Mouse (Mus musculus): ENCODE measurements around the gene 2010111I01Rik. TPM values are rescaled to one million over a fixed set of nuclear protein-coding genes. Genes with fewer than 3 reads are reported as not detected.

2010111I01Rik gene
- polyA plus RNA-seq, 1 experiment = 174 TPM

- peaks cover 13% of the 10 kb centered on the region for H3K4me1 ChIP-seq (ENCODE audit: control insufficient read depth, insufficient read depth, low read length)
- no peak for TF ChIP-seq POLR2A (IDR thresholded peaks at IDR 0.05; ENCODE audit: low read depth, low read length)
- no peak overlapping the region for H3K4me3 ChIP-seq (ENCODE audit: insufficient read depth, low read length)
- H3K27ac ChIP-seq (ENCODE audit: insufficient read depth, low read length) = peak overlapping the region; percentile 76
Observed at GRCm38 (mm10) chr13:63066607-63067006, 101.9 kb downstream of the 2010111I01Rik start.

GRCm38 (mm10) chr13:63068371-63069136 lies 103.9 kb downstream of the 2010111I01Rik start:
- H3K4me3 ChIP-seq (ENCODE audit: insufficient read depth, low read length) = no peak overlapping the region
- H3K27ac ChIP-seq (ENCODE audit: insufficient read depth, low read length) = no peak overlapping the region
- TF ChIP-seq CTCF (IDR thresholded peaks at IDR 0.05; ENCODE audit: borderline replicate concordance, insufficient read depth, low read length) (no peak), POLR2A (IDR thresholded peaks at IDR 0.05; ENCODE audit: low read depth, low read length) (no peak)
- H3K4me1 ChIP-seq (ENCODE audit: control insufficient read depth, insufficient read depth, low read length) = peaks cover 13% of the 10 kb centered on the region

- Histone ChIP-seq H3K27ac (ENCODE audit: insufficient read depth, low read length) (no peak overlapping the region), H3K4me3 (ENCODE audit: insufficient read depth, low read length) (no peak overlapping the region), H3K4me1 (ENCODE audit: control insufficient read depth, insufficient read depth, low read length) (peaks cover 1% of the 10 kb centered on the region)
- TF ChIP-seq CTCF (IDR thresholded peaks at IDR 0.05; ENCODE audit: borderline replicate concordance, insufficient read depth, low read length) (no peak), POLR2A (IDR thresholded peaks at IDR 0.05; ENCODE audit: low read depth, low read length) (no peak)
Observed at GRCm38 (mm10) chr13:63071874-63072273, 107.2 kb downstream of the 2010111I01Rik start.

GRCm38 (mm10) chr13:63072376-63072775 lies 107.7 kb downstream of the 2010111I01Rik start:
- Histone ChIP-seq H3K4me1 (ENCODE audit: control insufficient read depth, insufficient read depth, low read length) (no peaks in the 10 kb centered on the region; the same call in 1 of the 2 replicates), H3K4me3 (ENCODE audit: insufficient read depth, low read length) (no peak overlapping the region), H3K27ac (ENCODE audit: insufficient read depth, low read length) (no peak overlapping the region)
- no peak for TF ChIP-seq POLR2A (IDR thresholded peaks at IDR 0.05; ENCODE audit: low read depth, low read length)

- TF ChIP-seq POLR2A (IDR thresholded peaks at IDR 0.05; ENCODE audit: low read depth, low read length) (no peak), CTCF (IDR thresholded peaks at IDR 0.05; ENCODE audit: borderline replicate concordance, insufficient read depth, low read length) (no peak)
- H3K27ac ChIP-seq (ENCODE audit: insufficient read depth, low read length) = peak overlapping the region; percentile 35; the same call in 1 of the 2 replicates
- H3K4me1 ChIP-seq (ENCODE audit: control insufficient read depth, insufficient read depth, low read length) = no peaks in the 10 kb centered on the region; the same call in 1 of the 2 replicates
- no peak overlapping the region for H3K4me3 ChIP-seq (ENCODE audit: insufficient read depth, low read length)
Observed at GRCm38 (mm10) chr13:63073911-63074675, 109.4 kb downstream of the 2010111I01Rik start.

GRCm38 (mm10) chr13:63074676-63074991 lies 109.9 kb downstream of the 2010111I01Rik start:
- no peak for TF ChIP-seq CTCF (IDR thresholded peaks at IDR 0.05; ENCODE audit: borderline replicate concordance, insufficient read depth, low read length)
- no peak for TF ChIP-seq POLR2A (IDR thresholded peaks at IDR 0.05; ENCODE audit: low read depth, low read length)
- H3K4me3 ChIP-seq (ENCODE audit: insufficient read depth, low read length) = no peak overlapping the region
- H3K4me1 ChIP-seq (ENCODE audit: control insufficient read depth, insufficient read depth, low read length) = no peaks in the 10 kb centered on the region; the same call in 1 of the 2 replicates
- H3K27ac ChIP-seq (ENCODE audit: insufficient read depth, low read length) = no peak overlapping the region

- Histone ChIP-seq H3K4me1 (ENCODE audit: control insufficient read depth, insufficient read depth, low read length) (peaks cover 3% of the 10 kb centered on the region), H3K4me3 (ENCODE audit: insufficient read depth, low read length) (no peak overlapping the region), H3K27ac (ENCODE audit: insufficient read depth, low read length) (no peak overlapping the region)
- TF ChIP-seq CTCF (IDR thresholded peaks at IDR 0.05; ENCODE audit: borderline replicate concordance, insufficient read depth, low read length) (no peak), POLR2A (IDR thresholded peaks at IDR 0.05; ENCODE audit: low read depth, low read length) (no peak)
Observed at GRCm38 (mm10) chr13:63075331-63075855, 110.7 kb downstream of the 2010111I01Rik start.

GRCm38 (mm10) chr13:63080191-63080590 lies 115.5 kb downstream of the 2010111I01Rik start:
- TF ChIP-seq CTCF (IDR thresholded peaks at IDR 0.05; ENCODE audit: borderline replicate concordance, insufficient read depth, low read length) (no peak), POLR2A (IDR thresholded peaks at IDR 0.05; ENCODE audit: low read depth, low read length) (no peak)
- H3K4me3 ChIP-seq (ENCODE audit: insufficient read depth, low read length) = no peak overlapping the region
- peak overlapping the region; percentile 34 for H3K27ac ChIP-seq (ENCODE audit: insufficient read depth, low read length)
- H3K4me1 ChIP-seq (ENCODE audit: control insufficient read depth, insufficient read depth, low read length) = peaks cover 3% of the 10 kb centered on the region; the same call in 1 of the 2 replicates

- Histone ChIP-seq H3K4me1 (ENCODE audit: control insufficient read depth, insufficient read depth, low read length) (peaks cover 3% of the 10 kb centered on the region; the same call in 1 of the 2 replicates), H3K4me3 (ENCODE audit: insufficient read depth, low read length) (no peak overlapping the region), H3K27ac (ENCODE audit: insufficient read depth, low read length) (no peak overlapping the region; the same call in 1 of the 2 replicates)
- TF ChIP-seq POLR2A (IDR thresholded peaks at IDR 0.05; ENCODE audit: low read depth, low read length) (no peak), CTCF (IDR thresholded peaks at IDR 0.05; ENCODE audit: borderline replicate concordance, insufficient read depth, low read length) (no peak)
Observed at GRCm38 (mm10) chr13:63080823-63081222, 116.1 kb downstream of the 2010111I01Rik start.

All from embryonic fibroblast, embryonic 13.5 days (primary cell).